Mouse (Mus musculus) forebrain, postnatal 0 days (tissue): ENCODE results near the gene Bhlha9. TPM values are rescaled to one million over a fixed set of nuclear protein-coding genes. Genes with fewer than 3 reads are reported as not detected.

Source experiments
- ATAC-seq: fragments of 200-750 bp; cut with Nextera tagmentation; 2 replicates; pipeline ENCODE4 v1.8.0; 2017; ENCODE audit warnings: mild to moderate bottlenecking, moderate library complexity
- DNase-seq: peaks from one replicate; pipeline ENCODE4 v3.0.0-alpha.2; 2015
- H3K27ac ChIP-seq: fragments of 300-500 bp; sonication (generic); 2 replicates; pipeline ENCODE4 v1.5.1; 2014; ENCODE audit warnings: low read depth, mild to moderate bottlenecking, antibody characterized with exemption, low read length, moderate library complexity, mixed read lengths
- H3K27me3 ChIP-seq: fragments of 300-500 bp; sonication (generic); 2 replicates; pipeline ENCODE4 v1.6.1; 2014; ENCODE audit warnings: mild to moderate bottlenecking, low read length, mixed read lengths; ENCODE audit not compliant: insufficient read depth
- H3K36me3 ChIP-seq: fragments of 300-500 bp; sonication (generic); 2 replicates; pipeline ENCODE4 v1.6.1; 2014; ENCODE audit warnings: mild to moderate bottlenecking, moderate library complexity; ENCODE audit not compliant: insufficient read depth
- H3K4me1 ChIP-seq: fragments of 300-500 bp; sonication (generic); 2 replicates; pipeline ENCODE4 v1.6.1; 2014; ENCODE audit warnings: antibody characterized with exemption; ENCODE audit not compliant: insufficient read depth
- H3K4me2 ChIP-seq: fragments of 300-500 bp; sonication (generic); 2 replicates; pipeline ENCODE4 v1.6.1; 2014; ENCODE audit warnings: low read depth, mild to moderate bottlenecking, moderate library complexity
- H3K4me3 ChIP-seq: fragments of 300-500 bp; sonication (generic); 2 replicates; pipeline ENCODE4 v1.5.1; 2014; ENCODE audit warnings: low read depth, low read length, mixed read lengths
- H3K9ac ChIP-seq: fragments of 300-500 bp; sonication (generic); 2 replicates; pipeline ENCODE4 v1.6.1; 2014; ENCODE audit warnings: mild to moderate bottlenecking
- H3K9me3 ChIP-seq: fragments of 300-500 bp; sonication (generic); 2 replicates; pipeline ENCODE4 v1.6.1; 2016; ENCODE audit warnings: low read length
- CTCF ChIP-seq: sonication (generic); IDR thresholded peaks from 2 replicates; pipeline ENCODE4 v1.5.1; 2016; ENCODE audit warnings: antibody characterized with exemption, control low read depth, low read depth
- WGBS: fragments of 180-500 bp; shearing (Covaris S2); extraction: QIAGEN DNeasy Blood & Tissue Kit; methylation state at CpG from one replicate; pipeline ENCODE4 v1.1.7; 2014; 5-methylcytosine and 5-hydroxymethylcytosine counted together
- polyA plus RNA-seq: library from polyadenylated mRNA; unstranded; fragments of >200 nt; fragmentation: Nextera tagmentation; extraction: Ambion mirVana; gene quantifications from 2 replicates; pipeline ENCODE4 v1.2.1, GENCODE M21; 2015
- total RNA-seq: library from RNA; depleted of rRNA; stranded (reverse); fragments of >200 nt; gene quantifications from 2 replicates; pipeline ENCODE4 v1.2.3, GENCODE M21; 2014; rRNA removed

Gene Bhlha9
- total RNA-seq: 0.62 and 0.92 TPM in 2 replicates
- 0.97 and 1.8 TPM in 2 replicates for polyA plus RNA-seq

DNA sequence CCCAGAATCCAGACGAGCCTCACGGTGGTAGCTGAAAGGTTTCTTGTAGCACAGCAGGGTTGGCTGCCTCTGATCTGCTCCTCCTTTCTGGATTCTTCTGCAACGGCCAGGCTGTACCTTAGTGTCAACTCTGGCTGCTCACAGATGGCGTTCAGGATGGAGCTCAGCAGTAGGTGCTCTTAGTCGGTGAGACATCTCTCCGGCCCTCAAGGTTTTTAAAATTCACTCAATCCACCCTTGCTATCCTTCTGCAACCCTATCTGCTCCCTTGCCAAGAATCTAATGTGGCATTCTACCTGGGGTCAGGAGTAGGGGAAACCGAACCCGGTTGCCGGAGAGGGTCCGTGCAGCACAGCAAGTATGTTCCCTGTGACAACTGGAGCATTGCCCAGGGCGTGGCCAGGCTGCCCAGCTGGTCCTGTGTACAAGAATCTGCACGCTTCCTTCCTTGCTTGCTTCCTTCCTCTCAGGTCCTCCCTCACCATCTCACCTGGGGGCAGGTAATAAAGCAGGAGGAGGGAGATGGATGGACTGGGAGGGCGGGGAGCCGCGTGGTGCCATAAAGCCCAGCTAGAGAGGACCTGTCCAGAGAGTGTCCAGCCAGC is at the start of gene Bhlha9:
TSS of gene Bhlha9 (plus strand) at position 600 of the 605 bp plus-strand sequence.
- peaks cover 48% of the 10 kb centered on the region for H3K27me3 ChIP-seq
- H3K4me1 ChIP-seq: peaks cover 10% of the 10 kb centered on the region
- peak within 1 kb of the TSS; percentile 36 for H3K4me3 ChIP-seq
- WGBS: 60% methylated on average over 15 of the region's 15 CpGs
- peak within 1 kb of the TSS; percentile 84 for H3K4me2 ChIP-seq
- DNase-seq: no peak
- no peak for TF ChIP-seq CTCF
- H3K9ac ChIP-seq: peak within 1 kb of the TSS; percentile 62
- no peaks in the 10 kb centered on the region for H3K9me3 ChIP-seq
- H3K27ac ChIP-seq: no peak within 1 kb of the TSS
- 0 out of 2 replicates have a peak, but pooled peaks have one; percentile 3 for ATAC-seq
- H3K36me3 ChIP-seq: no peaks in the 10 kb centered on the region

DNA sequence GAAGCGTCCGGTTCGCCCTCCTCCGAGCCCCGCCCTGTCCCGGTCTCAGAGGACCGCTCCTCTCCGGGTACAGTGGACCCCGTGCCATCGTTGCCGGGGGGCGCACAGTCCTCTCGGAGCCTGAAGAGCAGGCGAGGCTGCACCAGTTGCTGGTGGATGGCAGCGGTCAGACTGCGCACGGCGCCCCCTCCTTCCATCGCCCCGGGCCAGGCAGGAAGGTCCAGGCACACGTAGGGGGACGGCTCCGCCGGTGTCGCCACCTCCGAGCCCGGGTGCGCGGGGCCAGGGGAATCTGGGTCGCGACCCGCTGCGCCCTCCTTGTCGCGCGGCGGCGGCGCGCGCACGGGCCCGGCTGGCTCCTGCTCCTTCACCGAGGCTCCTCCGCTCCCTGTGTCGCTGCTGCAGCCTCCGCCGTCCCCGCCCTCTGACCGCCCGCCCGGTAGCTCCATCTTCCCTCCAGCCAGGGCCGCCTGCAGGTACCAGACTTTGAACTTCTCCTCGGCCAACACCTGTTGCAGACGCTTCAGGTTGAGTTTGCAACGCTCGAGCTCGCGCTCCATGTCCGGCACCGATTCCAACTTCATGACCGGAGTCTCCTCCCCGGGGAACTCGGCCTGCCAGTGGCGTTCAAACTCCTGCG is 49.6 kb upstream of the Bhlha9 start:
- ATAC-seq: peak; percentile 39
- H3K27ac ChIP-seq: no peak overlapping the region
- no peaks in the 10 kb centered on the region for H3K36me3 ChIP-seq
- no peaks in the 10 kb centered on the region for H3K9me3 ChIP-seq
- under 1% methylated on average over 61 of the region's 66 CpGs for WGBS
- peaks cover 8% of the 10 kb centered on the region; the same call in 1 of the 2 replicates for H3K4me1 ChIP-seq
- DNase-seq: no peak
- peaks cover 8% of the 10 kb centered on the region for H3K27me3 ChIP-seq
- peak overlapping the region; percentile 100 for H3K4me2 ChIP-seq
- peak overlapping the region; percentile 61 for H3K4me3 ChIP-seq
- peak overlapping the region; percentile 57 for H3K9ac ChIP-seq
- no peak for TF ChIP-seq CTCF

DNA sequence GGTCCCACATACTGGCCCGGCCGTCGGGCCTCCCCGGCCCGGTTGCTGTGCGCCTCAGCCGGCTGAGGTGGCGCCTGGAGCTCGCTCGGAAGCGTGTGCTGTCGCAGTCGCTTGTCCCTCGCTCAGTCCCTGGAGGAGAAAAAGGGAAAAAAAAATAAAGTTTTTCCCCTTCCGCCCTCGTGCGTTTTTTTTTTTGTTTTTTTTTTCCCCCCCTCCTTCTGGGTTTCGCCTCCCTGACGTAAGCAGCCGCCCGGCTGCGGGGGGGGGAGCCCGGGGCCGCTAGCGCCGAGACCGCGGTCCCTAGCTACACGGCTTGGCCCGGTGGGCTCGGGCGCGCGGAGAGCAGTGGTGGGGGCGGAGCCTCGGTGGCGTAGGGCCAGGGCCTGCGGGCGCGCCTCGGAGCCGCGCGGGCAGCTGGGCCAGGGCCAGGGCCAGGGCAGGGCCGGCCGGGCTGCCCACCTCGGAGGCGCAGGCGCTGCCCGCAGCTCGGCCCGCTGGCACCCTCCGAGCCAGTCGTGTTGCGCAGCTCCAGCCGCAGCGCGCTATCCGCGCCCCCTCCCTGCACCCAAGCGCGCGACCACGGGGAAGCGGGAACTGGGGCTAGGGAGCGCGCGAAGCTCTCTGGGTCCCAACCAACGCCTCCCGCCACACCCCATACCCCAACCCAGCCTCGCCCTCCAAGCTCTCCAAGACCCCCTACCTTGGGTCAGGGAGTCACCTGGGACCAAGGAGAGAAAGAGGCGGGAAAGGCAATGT is 48.9 kb upstream of the Bhlha9 start:
- Histone ChIP-seq H3K4me3 (peak overlapping the region; percentile 61), H3K36me3 (no peaks in the 10 kb centered on the region), H3K27ac (no peak overlapping the region), H3K4me2 (peak overlapping the region; percentile 100), H3K9me3 (no peaks in the 10 kb centered on the region), H3K9ac (peak overlapping the region; percentile 57), H3K4me1 (peaks cover 8% of the 10 kb centered on the region; the same call in 1 of the 2 replicates), H3K27me3 (peaks cover 8% of the 10 kb centered on the region)
- DNase-seq (peak; percentile 63), ATAC-seq (peak; percentile 70)
- no peak; the same call in 1 of the 2 replicates for TF ChIP-seq CTCF
- WGBS: 2% methylated on average over 68 of the region's 72 CpGs

DNA sequence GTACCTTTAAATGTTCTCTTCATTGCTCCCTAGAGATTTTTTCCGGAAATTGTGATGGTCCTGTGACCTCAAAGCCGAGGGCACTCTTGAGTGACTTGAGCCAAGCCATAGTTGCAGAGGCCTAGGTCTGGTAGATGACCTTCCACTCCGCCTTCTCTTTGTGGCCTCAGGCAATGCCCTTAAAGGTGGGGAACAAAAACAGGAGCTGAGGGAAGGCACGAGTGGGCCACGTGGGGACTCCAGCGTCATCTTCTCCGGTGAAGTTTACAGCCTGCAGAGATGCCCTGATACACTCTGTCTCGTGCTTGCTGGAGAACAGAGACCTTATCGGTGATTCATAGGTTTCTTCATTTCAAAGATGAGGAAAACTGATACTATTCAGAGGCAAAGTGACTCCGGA is 48.2 kb upstream of the Bhlha9 start:
- ATAC-seq (no peak), DNase-seq (no peak)
- H3K9ac ChIP-seq: no peak overlapping the region
- peak overlapping the region; percentile 100 for H3K4me2 ChIP-seq
- no peaks in the 10 kb centered on the region for H3K36me3 ChIP-seq
- TF ChIP-seq CTCF: no peak
- 59% methylated on average over 10 of the region's 10 CpGs for WGBS
- peaks cover 8% of the 10 kb centered on the region for H3K27me3 ChIP-seq
- no peaks in the 10 kb centered on the region for H3K9me3 ChIP-seq
- H3K27ac ChIP-seq: no peak overlapping the region
- H3K4me3 ChIP-seq: peak overlapping the region; percentile 61
- peaks cover 8% of the 10 kb centered on the region; the same call in 1 of the 2 replicates for H3K4me1 ChIP-seq

DNA sequence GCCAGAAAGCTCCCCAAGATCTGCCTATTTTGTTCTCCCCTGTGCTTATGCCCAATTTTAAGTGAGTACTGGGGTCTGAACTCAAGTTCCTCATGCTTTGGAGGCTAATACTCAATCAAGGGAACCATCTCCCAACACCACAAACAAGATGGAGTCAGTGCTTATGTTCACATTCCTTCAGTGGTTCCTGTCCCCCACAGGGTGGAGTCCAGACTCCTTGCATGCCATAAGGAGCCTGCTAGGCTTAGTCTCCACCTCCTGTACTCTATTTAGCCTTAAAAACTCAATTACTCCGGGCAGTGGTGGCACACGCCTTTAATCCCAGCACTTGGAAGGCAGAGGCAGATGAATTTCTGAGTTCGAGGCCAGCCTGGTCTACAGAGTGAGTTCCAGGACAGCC is 47.4 kb upstream of the Bhlha9 start:
- Histone ChIP-seq H3K9me3 (no peaks in the 10 kb centered on the region), H3K27me3 (peaks cover 8% of the 10 kb centered on the region), H3K4me2 (no peak overlapping the region), H3K4me1 (peaks cover 8% of the 10 kb centered on the region; the same call in 1 of the 2 replicates), H3K9ac (no peak overlapping the region), H3K36me3 (no peaks in the 10 kb centered on the region), H3K4me3 (no peak overlapping the region), H3K27ac (no peak overlapping the region)
- DNase-seq (no peak), ATAC-seq (no peak)
- TF ChIP-seq CTCF: no peak
- 83% methylated on average over 3 of the region's 3 CpGs for WGBS

DNA sequence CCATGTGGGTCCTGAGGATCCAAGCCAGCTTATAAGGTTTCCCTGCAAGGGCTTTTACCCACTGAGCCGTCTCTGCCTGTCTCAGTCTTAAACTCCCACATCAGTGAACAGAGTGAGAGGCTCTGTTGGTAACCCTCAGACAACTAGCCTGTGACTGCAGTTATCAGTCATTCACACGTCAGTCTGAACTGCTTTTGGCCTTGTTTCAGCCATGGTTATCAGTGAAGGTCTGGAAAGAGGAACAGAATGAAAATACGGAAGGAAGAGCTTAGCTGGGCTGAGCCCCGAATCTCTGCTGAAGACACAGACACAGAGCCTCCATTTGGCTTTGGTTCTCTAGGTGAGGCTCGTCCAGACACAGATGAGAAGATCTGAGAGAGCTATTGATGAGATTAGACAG is 43.7 kb upstream of the Bhlha9 start:
- H3K36me3 ChIP-seq: no peaks in the 10 kb centered on the region
- H3K9me3 ChIP-seq: no peaks in the 10 kb centered on the region
- no peaks in the 10 kb centered on the region for H3K27me3 ChIP-seq
- TF ChIP-seq CTCF: no peak
- H3K4me2 ChIP-seq: no peak overlapping the region
- H3K27ac ChIP-seq: no peak overlapping the region
- no peaks in the 10 kb centered on the region for H3K4me1 ChIP-seq
- WGBS: 77% methylated on average over 5 of the region's 5 CpGs
- no peak overlapping the region for H3K4me3 ChIP-seq
- no peak overlapping the region for H3K9ac ChIP-seq
- no peak for DNase-seq
- no peak for ATAC-seq
